Mouse (Mus musculus) liver, postnatal 0 days (tissue): ENCODE results near the gene Fitm2. TPM values are rescaled to one million over a fixed set of nuclear protein-coding genes. Genes with fewer than 3 reads are reported as not detected.

Experiments
- ATAC-seq: fragments of 200-750 bp; cut with Nextera tagmentation; 2 replicates; pipeline ENCODE4 v1.8.0; 2017; ENCODE audit warnings: mild to moderate bottlenecking, moderate library complexity
- DNase-seq: peaks from one replicate; pipeline ENCODE4 v3.0.0-alpha.2; 2016
- H3K27ac ChIP-seq: fragments of 300-500 bp; sonication (generic); 2 replicates; pipeline ENCODE4 v1.5.1; 2014; ENCODE audit warnings: antibody characterized with exemption, moderate library complexity, mild to moderate bottlenecking, low read depth
- H3K27me3 ChIP-seq: fragments of 300-500 bp; sonication (generic); 2 replicates; pipeline ENCODE4 v1.6.1; 2014; ENCODE audit warnings: low read length, control low read depth, mixed read lengths; ENCODE audit not compliant: insufficient read depth
- H3K36me3 ChIP-seq: fragments of 300-500 bp; sonication (generic); replicated peaks from 2 replicates; pipeline ENCODE4 v1.6.1; 2014; ENCODE audit warnings: mild to moderate bottlenecking, control low read depth, low read length, moderate library complexity, mixed read lengths; ENCODE audit not compliant: insufficient read depth
- H3K4me1 ChIP-seq: fragments of 300-500 bp; sonication (generic); 2 replicates; pipeline ENCODE4 v1.6.1; 2014; ENCODE audit warnings: antibody characterized with exemption, mild to moderate bottlenecking, control low read depth; ENCODE audit not compliant: insufficient read depth
- H3K4me2 ChIP-seq: fragments of 300-500 bp; sonication (generic); 2 replicates; pipeline ENCODE4 v1.6.1; 2014; ENCODE audit warnings: low read depth, mild to moderate bottlenecking, low read length, moderate library complexity, mixed read lengths
- H3K4me3 ChIP-seq: fragments of 300-500 bp; sonication (generic); 2 replicates; pipeline ENCODE4 v1.5.1; 2014; ENCODE audit warnings: low read depth, low read length
- H3K9ac ChIP-seq: fragments of 300-500 bp; sonication (generic); replicated peaks from 2 replicates; pipeline ENCODE4 v1.6.1; 2014; ENCODE audit warnings: mild to moderate bottlenecking, moderate library complexity
- H3K9me3 ChIP-seq: fragments of 300-500 bp; sonication (generic); 2 replicates; pipeline ENCODE4 v1.6.1; 2016; ENCODE audit warnings: mild to moderate bottlenecking, control low read depth, low read length, mixed read lengths
- CTCF ChIP-seq: sonication (generic); IDR thresholded peaks from 2 replicates; pipeline ENCODE4 v1.5.1; 2016; ENCODE audit warnings: antibody characterized with exemption, low read depth
- EP300 ChIP-seq: IDR thresholded peaks from 2 replicates; pipeline ENCODE4 v1.6.1; 2016; ENCODE audit warnings: antibody characterized with exemption, low read depth, mild to moderate bottlenecking
- WGBS: fragments of 180-500 bp; shearing (Covaris S2); extraction: QIAGEN DNeasy Blood & Tissue Kit; methylation state at CpG from one replicate; pipeline ENCODE4 v1.1.7; 2014; ENCODE audit not compliant: insufficient replicate concordance; 5-methylcytosine and 5-hydroxymethylcytosine counted together
- polyA plus RNA-seq: library from polyadenylated mRNA; unstranded; fragments of >200 nt; fragmentation: Nextera tagmentation; extraction: Ambion mirVana; gene quantifications from 2 replicates; pipeline ENCODE4 v1.2.1, GENCODE M21; 2015

Fitm2 gene
- polyA plus RNA-seq, 1 experiment from 2014 or later: 16.9 TPM

GRCm38 (mm10) chr2:163481539-163482029 lies 9.2 kb upstream of the Fitm2 start:
- Histone ChIP-seq H3K27me3 (peaks cover 9% of the 10 kb centered on the region), H3K9ac (no peak overlapping the region), H3K4me1 (no peaks in the 10 kb centered on the region; the same call in 1 of the 2 replicates), H3K4me3 (no peak overlapping the region), H3K4me2 (peak overlapping the region; percentile 29; the same call in 1 of the 2 replicates), H3K9me3 (no peaks in the 10 kb centered on the region), H3K27ac (no peak overlapping the region), H3K36me3 (no peaks in the 10 kb centered on the region)
- TF ChIP-seq CTCF (peak; percentile 43), EP300 (no peak)
- peak; percentile 41 for DNase-seq
- 5% methylated on average over 21 of the region's 21 CpGs for WGBS
- ATAC-seq: peak; percentile 55; the same call in 1 of the 2 replicates

- no peaks in the 10 kb centered on the region for H3K36me3 ChIP-seq
- H3K4me2 ChIP-seq: no peak overlapping the region
- H3K9ac ChIP-seq: no peak overlapping the region
- ATAC-seq: no peak
- 55% methylated on average over 18 of the region's 18 CpGs for WGBS
- H3K4me1 ChIP-seq: no peaks in the 10 kb centered on the region; the same call in 1 of the 2 replicates
- H3K27me3 ChIP-seq: peaks cover 9% of the 10 kb centered on the region
- no peak for DNase-seq
- H3K4me3 ChIP-seq: no peak overlapping the region
- TF ChIP-seq CTCF: peak; percentile 53
- TF ChIP-seq EP300: no peak
- no peak overlapping the region for H3K27ac ChIP-seq
- H3K9me3 ChIP-seq: no peaks in the 10 kb centered on the region
Measured at GRCm38 (mm10) chr2:163480191-163480825, 7.9 kb upstream of the Fitm2 start.

GRCm38 (mm10) chr2:163471710-163472465 lies 541 bp downstream of the Fitm2 start:
- ATAC-seq (peak; percentile 76), DNase-seq (no peak)
- peak overlapping the region; percentile 77 for H3K4me3 ChIP-seq
- peak overlapping the region; percentile 73 for H3K27ac ChIP-seq
- H3K27me3 ChIP-seq: no peaks in the 10 kb centered on the region
- H3K36me3 ChIP-seq: peaks cover 11% of the 10 kb centered on the region
- 2% methylated on average over 36 of the region's 36 CpGs for WGBS
- no peaks in the 10 kb centered on the region for H3K9me3 ChIP-seq
- peaks cover 7% of the 10 kb centered on the region; the same call in 1 of the 2 replicates for H3K4me1 ChIP-seq
- H3K9ac ChIP-seq: peak overlapping the region; percentile 78
- peak overlapping the region; percentile 91 for H3K4me2 ChIP-seq
- TF ChIP-seq EP300: no peak
- TF ChIP-seq CTCF: no peak

- Histone ChIP-seq H3K27me3 (no peaks in the 10 kb centered on the region), H3K4me3 (peak overlapping the region; percentile 77), H3K9me3 (no peaks in the 10 kb centered on the region), H3K4me2 (peak overlapping the region; percentile 91), H3K27ac (peak overlapping the region; percentile 73), H3K36me3 (peaks cover 11% of the 10 kb centered on the region), H3K4me1 (peaks cover 7% of the 10 kb centered on the region; the same call in 1 of the 2 replicates), H3K9ac (peak overlapping the region; percentile 78)
- 83% methylated on average over 3 of the region's 3 CpGs for WGBS
- TF ChIP-seq CTCF: no peak
- TF ChIP-seq EP300: no peak
- DNase-seq (no peak), ATAC-seq (no peak)
Measured at GRCm38 (mm10) chr2:163471136-163471535, 1.3 kb downstream of the Fitm2 start.

GRCm38 (mm10) chr2:163469711-163470110 lies 2.7 kb downstream of the Fitm2 start:
- no peak for DNase-seq
- peaks cover 7% of the 10 kb centered on the region; the same call in 1 of the 2 replicates for H3K4me1 ChIP-seq
- H3K27ac ChIP-seq: no peak overlapping the region
- H3K27me3 ChIP-seq: no peaks in the 10 kb centered on the region
- no peaks in the 10 kb centered on the region for H3K9me3 ChIP-seq
- H3K9ac ChIP-seq: no peak overlapping the region
- TF ChIP-seq CTCF (no peak), EP300 (no peak)
- 86% methylated on average over 15 of the region's 15 CpGs for WGBS
- H3K4me3 ChIP-seq: no peak overlapping the region
- no peak overlapping the region for H3K4me2 ChIP-seq
- H3K36me3 ChIP-seq: peaks cover 11% of the 10 kb centered on the region
- no peak for ATAC-seq

GRCm38 (mm10) chr2:163468866-163469265 lies 3.6 kb downstream of the Fitm2 start:
- no peak for TF ChIP-seq EP300
- TF ChIP-seq CTCF: no peak
- Histone ChIP-seq H3K4me1 (peaks cover 7% of the 10 kb centered on the region; the same call in 1 of the 2 replicates), H3K9me3 (no peaks in the 10 kb centered on the region), H3K4me2 (no peak overlapping the region), H3K27me3 (no peaks in the 10 kb centered on the region), H3K27ac (no peak overlapping the region), H3K36me3 (peaks cover 11% of the 10 kb centered on the region), H3K4me3 (no peak overlapping the region), H3K9ac (no peak overlapping the region)
- 80% methylated on average over 6 of the region's 6 CpGs for WGBS
- no peak for DNase-seq
- ATAC-seq: no peak
